Mouse (Mus musculus) small intestine, adult 10 weeks (tissue): ENCODE data around the gene Syne3. TPM values are rescaled to one million over a fixed set of nuclear protein-coding genes. Genes with fewer than 3 reads are reported as not detected.

ENCODE experiments used
- polyA plus RNA-seq: library from polyadenylated mRNA; stranded (reverse); fragments of 350-450 nt; fragmentation: Illumina TruSeq; extraction: RNeasy Lipid Tissue Mini Kit (QIAGEN cat#74804); gene quantifications from one replicate; pipeline ENCODE4 v1.2.3, GENCODE M21; 2014; ENCODE audit warnings: low replicate concordance

Syne3 gene
- polyA plus RNA-seq = 0.89 TPM

DNA sequence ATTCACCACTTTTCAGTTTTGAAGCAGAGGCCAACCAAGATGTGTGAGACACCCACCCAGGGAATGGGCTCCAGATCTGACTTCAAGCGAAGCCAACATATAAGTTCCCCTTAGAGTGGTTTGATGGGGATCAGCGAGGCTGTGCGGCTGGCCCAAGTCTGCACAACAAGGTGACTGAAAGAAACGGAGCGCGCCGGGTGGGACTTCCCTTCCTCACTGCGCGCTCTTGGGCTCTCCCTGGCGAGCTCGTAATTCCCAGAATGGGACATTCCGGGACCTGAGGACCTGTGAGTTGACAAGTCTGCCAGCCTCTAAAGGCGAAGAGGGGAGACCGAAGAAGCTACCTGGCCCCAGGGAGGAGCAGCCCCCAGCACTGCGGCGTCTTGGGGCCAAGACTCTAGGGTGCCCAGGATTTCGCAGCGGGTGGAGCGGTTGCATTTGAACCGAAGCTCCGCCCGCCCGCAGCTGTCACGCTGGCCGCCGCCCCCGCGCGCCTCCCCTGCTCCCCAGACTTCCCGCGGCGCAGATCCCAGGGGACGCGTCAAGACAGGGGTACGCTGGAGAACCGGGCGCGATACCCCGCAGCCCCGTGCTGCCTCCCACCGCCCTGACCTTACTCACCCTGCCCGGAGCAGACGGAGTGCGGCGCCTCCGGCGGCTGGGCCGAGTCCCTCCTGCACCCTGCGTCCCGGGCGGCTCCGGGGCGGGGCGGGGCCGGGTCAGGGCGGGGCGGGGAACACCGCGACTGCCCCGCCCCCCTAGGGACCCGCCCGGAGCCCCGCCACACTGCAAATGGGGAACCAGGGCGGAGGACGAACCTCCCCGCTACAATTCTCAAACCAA, at the start of gene Syne3:
Syne3 (minus strand) TSS at position 440 of the 843 bp plus-strand sequence.

DNA sequence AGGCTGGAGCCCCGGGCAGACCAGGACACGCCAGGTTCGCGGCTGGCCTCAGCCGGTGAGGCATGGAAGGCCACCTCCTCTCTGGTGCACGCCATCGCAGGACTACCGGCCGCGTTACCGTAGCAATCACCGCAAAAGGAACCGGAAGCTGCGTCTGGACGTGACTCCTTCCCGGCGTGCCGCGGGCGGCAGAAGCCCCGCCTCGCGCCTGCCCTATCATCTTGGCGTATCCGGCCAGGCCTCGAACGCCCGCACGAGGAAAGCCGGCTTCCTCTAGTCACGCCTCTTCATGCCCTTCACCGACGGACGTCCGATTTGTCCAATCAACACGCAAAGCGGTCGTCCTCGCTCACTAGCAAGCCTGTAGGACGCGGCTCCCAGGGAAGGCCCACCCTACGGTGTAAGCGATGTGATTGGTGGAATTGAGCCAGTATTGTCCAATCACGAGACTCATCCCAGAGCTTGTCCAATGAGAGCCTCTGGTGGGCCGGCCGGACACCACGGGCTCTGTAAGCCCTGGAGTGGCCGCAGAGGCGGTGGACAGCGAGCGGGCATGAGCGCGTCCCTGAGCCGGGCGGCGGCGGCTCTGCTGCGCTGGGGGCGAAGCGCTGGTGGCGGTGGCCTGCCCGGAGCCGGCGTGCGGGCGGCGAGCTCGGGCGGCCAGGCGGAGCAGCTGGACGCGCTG, 22.7 kb upstream of the Syne3 start, which contains the start of gene Glrx5:
Glrx5 (plus strand) TSS at position 542 of the 685 bp plus-strand sequence.

Other genes starting within 250 kb of the Syne3 start
- 5.6 TPM for gene Clmn, start 144.7 kb downstream of the Syne3 start, polyA plus RNA-seq
- 20.4 TPM for gene Glrx5, start 22.9 kb upstream of the Syne3 start, polyA plus RNA-seq
- gene Tcl1b2, start 136.2 kb upstream of the Syne3 start, polyA plus RNA-seq = not detected
- gene Tcl1b1, start 149.9 kb upstream of the Syne3 start, polyA plus RNA-seq = not detected
- gene Tcl1b5, start 166.5 kb upstream of the Syne3 start, polyA plus RNA-seq = not detected
- not detected for gene Tcl1b3, start 181.2 kb upstream of the Syne3 start, polyA plus RNA-seq
- gene Tcl1b4, start 192.1 kb upstream of the Syne3 start, polyA plus RNA-seq = not detected
- gene Tcl1, start 213.0 kb upstream of the Syne3 start, polyA plus RNA-seq = not detected